Mouse (Mus musculus): ENCODE measurements around the gene Ank3. TPM values are rescaled to one million over a fixed set of nuclear protein-coding genes. Genes with fewer than 3 reads are reported as not detected.

The Ank3 gene
- polyA plus RNA-seq, 1 experiment from 2014 or later = 60.0 TPM

- DNase-seq (ENCODE audit: low spot score) (no peak), ATAC-seq (no peak)
- no peak overlapping the region for H3K4me2 ChIP-seq (ENCODE audit: low read length)
- no peaks in the 10 kb centered on the region for H3K9me3 ChIP-seq (replicated peaks; ENCODE audit: control insufficient read depth, low read length)
- H3K27me3 ChIP-seq (replicated peaks; ENCODE audit: control insufficient read depth, insufficient read depth, low read length) = no peaks in the 10 kb centered on the region
- no peaks in the 10 kb centered on the region for H3K4me1 ChIP-seq (ENCODE audit: control insufficient read depth, insufficient read depth, low read length)
- 82% methylated on average over 3 of the region's 3 CpGs for WGBS
- H3K36me3 ChIP-seq (ENCODE audit: control insufficient read depth, insufficient read depth, low read length) = no peaks in the 10 kb centered on the region
- no peak overlapping the region for H3K27ac ChIP-seq (ENCODE audit: low read depth, low read length)
- H3K4me3 ChIP-seq (ENCODE audit: low read depth, low read length) = no peak overlapping the region
- no peak overlapping the region for H3K9ac ChIP-seq (ENCODE audit: low read length)
Observed at GRCm38 (mm10) chr10:70033856-70034255, 635.3 kb downstream of the Ank3 start.

- ATAC-seq = no peak
- Histone ChIP-seq H3K27me3 (replicated peaks; ENCODE audit: control insufficient read depth, insufficient read depth, low read length) (no peaks in the 10 kb centered on the region), H3K4me3 (ENCODE audit: low read depth, low read length) (no peak overlapping the region), H3K4me1 (ENCODE audit: control insufficient read depth, insufficient read depth, low read length) (no peaks in the 10 kb centered on the region), H3K9me3 (replicated peaks; ENCODE audit: control insufficient read depth, low read length) (no peaks in the 10 kb centered on the region), H3K9ac (ENCODE audit: low read length) (no peak overlapping the region), H3K27ac (ENCODE audit: low read depth, low read length) (no peak overlapping the region), H3K36me3 (ENCODE audit: control insufficient read depth, insufficient read depth, low read length) (no peaks in the 10 kb centered on the region), H3K4me2 (ENCODE audit: low read length) (no peak overlapping the region)
- 89% methylated on average over 17 of the region's 17 CpGs for WGBS
- DNase-seq (ENCODE audit: low spot score) = no peak
Observed at GRCm38 (mm10) chr10:70039871-70040291, 641.3 kb downstream of the Ank3 start.

GRCm38 (mm10) chr10:70041562-70041961 lies 643.0 kb downstream of the Ank3 start:
- H3K4me3 ChIP-seq (ENCODE audit: low read depth, low read length) = no peak overlapping the region
- ATAC-seq = no peak
- no peak overlapping the region for H3K27ac ChIP-seq (ENCODE audit: low read depth, low read length)
- no peak overlapping the region for H3K9ac ChIP-seq (ENCODE audit: low read length)
- no peaks in the 10 kb centered on the region for H3K4me1 ChIP-seq (ENCODE audit: control insufficient read depth, insufficient read depth, low read length)
- no peak overlapping the region for H3K4me2 ChIP-seq (ENCODE audit: low read length)
- no peaks in the 10 kb centered on the region for H3K36me3 ChIP-seq (ENCODE audit: control insufficient read depth, insufficient read depth, low read length)
- H3K27me3 ChIP-seq (replicated peaks; ENCODE audit: control insufficient read depth, insufficient read depth, low read length) = no peaks in the 10 kb centered on the region
- no peak for DNase-seq (ENCODE audit: low spot score)
- H3K9me3 ChIP-seq (replicated peaks; ENCODE audit: control insufficient read depth, low read length) = no peaks in the 10 kb centered on the region

GRCm38 (mm10) chr10:70045722-70046121 lies 647.1 kb downstream of the Ank3 start:
- H3K27ac ChIP-seq (ENCODE audit: low read depth, low read length) = no peak overlapping the region
- ATAC-seq (no peak), DNase-seq (ENCODE audit: low spot score) (no peak)
- H3K4me2 ChIP-seq (ENCODE audit: low read length) = no peak overlapping the region
- H3K27me3 ChIP-seq (replicated peaks; ENCODE audit: control insufficient read depth, insufficient read depth, low read length) = no peaks in the 10 kb centered on the region
- H3K9me3 ChIP-seq (replicated peaks; ENCODE audit: control insufficient read depth, low read length) = no peaks in the 10 kb centered on the region
- no peaks in the 10 kb centered on the region for H3K36me3 ChIP-seq (ENCODE audit: control insufficient read depth, insufficient read depth, low read length)
- H3K4me1 ChIP-seq (ENCODE audit: control insufficient read depth, insufficient read depth, low read length) = no peaks in the 10 kb centered on the region
- 80% methylated on average over 2 of the region's 2 CpGs for whole genome bisulfite sequencing
- no peak overlapping the region for H3K9ac ChIP-seq (ENCODE audit: low read length)
- H3K4me3 ChIP-seq (ENCODE audit: low read depth, low read length) = no peak overlapping the region

GRCm38 (mm10) chr10:70049771-70050170 lies 651.2 kb downstream of the Ank3 start:
- no peak overlapping the region for H3K4me2 ChIP-seq (ENCODE audit: low read length)
- H3K36me3 ChIP-seq (ENCODE audit: control insufficient read depth, insufficient read depth, low read length) = no peaks in the 10 kb centered on the region
- no peak overlapping the region for H3K4me3 ChIP-seq (ENCODE audit: low read depth, low read length)
- WGBS = 93% methylated on average over 7 of the region's 7 CpGs
- H3K4me1 ChIP-seq (ENCODE audit: control insufficient read depth, insufficient read depth, low read length) = no peaks in the 10 kb centered on the region
- H3K27ac ChIP-seq (ENCODE audit: low read depth, low read length) = no peak overlapping the region
- DNase-seq (ENCODE audit: low spot score) (no peak), ATAC-seq (no peak)
- no peaks in the 10 kb centered on the region for H3K27me3 ChIP-seq (replicated peaks; ENCODE audit: control insufficient read depth, insufficient read depth, low read length)
- no peaks in the 10 kb centered on the region for H3K9me3 ChIP-seq (replicated peaks; ENCODE audit: control insufficient read depth, low read length)
- no peak overlapping the region for H3K9ac ChIP-seq (ENCODE audit: low read length)

- no peak overlapping the region for H3K4me3 ChIP-seq (ENCODE audit: low read depth, low read length)
- H3K27ac ChIP-seq (ENCODE audit: low read depth, low read length) = no peak overlapping the region
- no peaks in the 10 kb centered on the region for H3K36me3 ChIP-seq (ENCODE audit: control insufficient read depth, insufficient read depth, low read length)
- H3K4me1 ChIP-seq (ENCODE audit: control insufficient read depth, insufficient read depth, low read length) = no peaks in the 10 kb centered on the region; the same call in 1 of the 2 replicates
- no peak for ATAC-seq
- WGBS = 92% methylated on average over 2 of the region's 2 CpGs
- no peak for DNase-seq (ENCODE audit: low spot score)
- no peaks in the 10 kb centered on the region for H3K27me3 ChIP-seq (replicated peaks; ENCODE audit: control insufficient read depth, insufficient read depth, low read length)
- H3K9ac ChIP-seq (ENCODE audit: low read length) = no peak overlapping the region
- H3K4me2 ChIP-seq (ENCODE audit: low read length) = no peak overlapping the region
- no peaks in the 10 kb centered on the region for H3K9me3 ChIP-seq (replicated peaks; ENCODE audit: control insufficient read depth, low read length)
Observed at GRCm38 (mm10) chr10:70055291-70055690, 656.7 kb downstream of the Ank3 start.

- DNase-seq (ENCODE audit: low spot score) = no peak
Observed at GRCm38 (mm10) chr10:70057064-70057463, 658.5 kb downstream of the Ank3 start.

GRCm38 (mm10) chr10:70060021-70060688 lies 661.6 kb downstream of the Ank3 start:
- no peaks in the 10 kb centered on the region for H3K27me3 ChIP-seq (replicated peaks; ENCODE audit: control insufficient read depth, insufficient read depth, low read length)
- ATAC-seq (peak; percentile 87), DNase-seq (ENCODE audit: low spot score) (peak; percentile 84)
- H3K36me3 ChIP-seq (ENCODE audit: control insufficient read depth, insufficient read depth, low read length) = no peaks in the 10 kb centered on the region
- H3K27ac ChIP-seq (ENCODE audit: low read depth, low read length) = no peak overlapping the region
- no peak overlapping the region for H3K9ac ChIP-seq (ENCODE audit: low read length)
- H3K9me3 ChIP-seq (replicated peaks; ENCODE audit: control insufficient read depth, low read length) = no peaks in the 10 kb centered on the region
- 60% methylated on average over 19 of the region's 19 CpGs for WGBS
- no peak overlapping the region for H3K4me2 ChIP-seq (ENCODE audit: low read length)
- H3K4me1 ChIP-seq (ENCODE audit: control insufficient read depth, insufficient read depth, low read length) = no peaks in the 10 kb centered on the region; the same call in none of the 2 replicates
- H3K4me3 ChIP-seq (ENCODE audit: low read depth, low read length) = no peak overlapping the region

More at GRCm38 (mm10) chr10:70057064-70057463, 658.5 kb downstream of the Ank3 start:
- H3K36me3 ChIP-seq (ENCODE audit: control insufficient read depth, insufficient read depth, low read length) = no peaks in the 10 kb centered on the region
- no peak for ATAC-seq
- no peak overlapping the region for H3K4me2 ChIP-seq (ENCODE audit: low read length)
- H3K4me3 ChIP-seq (ENCODE audit: low read depth, low read length) = no peak overlapping the region
- H3K27ac ChIP-seq (ENCODE audit: low read depth, low read length) = no peak overlapping the region
- WGBS = 75% methylated on average over 3 of the region's 3 CpGs
- no peaks in the 10 kb centered on the region for H3K9me3 ChIP-seq (replicated peaks; ENCODE audit: control insufficient read depth, low read length)
- no peaks in the 10 kb centered on the region for H3K27me3 ChIP-seq (replicated peaks; ENCODE audit: control insufficient read depth, insufficient read depth, low read length)
- no peak overlapping the region for H3K9ac ChIP-seq (ENCODE audit: low read length)
- H3K4me1 ChIP-seq (ENCODE audit: control insufficient read depth, insufficient read depth, low read length) = no peaks in the 10 kb centered on the region; the same call in none of the 2 replicates

GRCm38 (mm10) chr10:70060689-70061081 lies 662.1 kb downstream of the Ank3 start:
- Histone ChIP-seq H3K4me3 (ENCODE audit: low read depth, low read length) (no peak overlapping the region), H3K27me3 (replicated peaks; ENCODE audit: control insufficient read depth, insufficient read depth, low read length) (no peaks in the 10 kb centered on the region), H3K9me3 (replicated peaks; ENCODE audit: control insufficient read depth, low read length) (no peaks in the 10 kb centered on the region), H3K4me2 (ENCODE audit: low read length) (no peak overlapping the region), H3K4me1 (ENCODE audit: control insufficient read depth, insufficient read depth, low read length) (no peaks in the 10 kb centered on the region; the same call in none of the 2 replicates), H3K27ac (ENCODE audit: low read depth, low read length) (no peak overlapping the region), H3K36me3 (ENCODE audit: control insufficient read depth, insufficient read depth, low read length) (no peaks in the 10 kb centered on the region), H3K9ac (ENCODE audit: low read length) (no peak overlapping the region)
- DNase-seq (ENCODE audit: low spot score) (peak; percentile 31), ATAC-seq (no peak; the same call in 1 of the 2 replicates)
- 34% methylated on average over 10 of the region's 10 CpGs for WGBS

All from forebrain, embryonic 14.5 days (tissue).